Mouse (Mus musculus): ENCODE results near the gene Bnipl.

- no peak for TF ChIP-seq CTCF (IDR thresholded peaks at IDR 0.05; ENCODE audit: low read depth, low read length)
- no peak for TF ChIP-seq EP300 (IDR thresholded peaks at IDR 0.05; ENCODE audit: insufficient read depth, low read depth, low read length)
- no peak for TF ChIP-seq POLR2A (IDR thresholded peaks at IDR 0.05; ENCODE audit: insufficient read depth, low read length)
Measured at GRCm38 (mm10) chr3:95247660-95248336, 3.2 kb downstream of the Bnipl start.
